Mouse (Mus musculus) cerebellum, adult 8-10 months (tissue): Measurements from ENCODE around the gene Ggt5.

ENCODE experiments used
- DNase-seq: peaks from one replicate; pipeline ENCODE4 v3.0.0; 2022

The Ggt5 gene

GRCm38 (mm10) chr10:75632633-75633032, 43.5 kb downstream of the Ggt5 start:
- no peak for DNase-seq

- DNase-seq: no peak
Observed at GRCm38 (mm10) chr10:75633048-75633447, 43.9 kb downstream of the Ggt5 start.

DNA sequence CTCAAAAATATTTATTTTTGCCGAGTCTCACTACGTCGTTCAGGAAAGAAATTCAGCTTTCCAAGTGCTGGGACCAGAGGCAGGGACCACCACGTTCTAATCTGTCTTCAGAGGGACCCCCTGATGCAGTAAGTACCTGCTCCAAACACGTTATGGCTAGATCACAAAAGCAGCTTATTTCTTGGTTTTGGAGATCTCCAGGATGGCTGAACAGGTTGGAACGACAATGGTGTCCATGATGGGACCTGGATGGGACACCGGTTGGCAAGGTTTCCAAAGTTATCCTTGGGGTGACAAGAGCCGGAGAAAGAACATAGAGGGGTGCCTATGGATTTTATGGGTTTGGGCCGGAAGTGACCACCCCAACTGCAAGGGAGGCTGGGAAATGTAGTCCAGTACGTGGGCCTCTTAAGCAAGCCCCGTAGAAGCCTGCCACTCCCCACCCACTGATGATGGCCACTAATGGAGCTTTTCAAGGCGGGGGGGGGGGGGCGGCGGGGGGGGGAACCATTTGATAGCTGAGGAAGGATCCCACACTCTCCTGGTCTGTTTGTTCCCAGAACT, 44.5 kb downstream of the Ggt5 start:
- no peak for DNase-seq

GRCm38 (mm10) chr10:75634610-75635009, 45.5 kb downstream of the Ggt5 start:
- DNase-seq: no peak

GRCm38 (mm10) chr10:75635019-75635692, 46.0 kb downstream of the Ggt5 start:
- no peak for DNase-seq

DNA sequence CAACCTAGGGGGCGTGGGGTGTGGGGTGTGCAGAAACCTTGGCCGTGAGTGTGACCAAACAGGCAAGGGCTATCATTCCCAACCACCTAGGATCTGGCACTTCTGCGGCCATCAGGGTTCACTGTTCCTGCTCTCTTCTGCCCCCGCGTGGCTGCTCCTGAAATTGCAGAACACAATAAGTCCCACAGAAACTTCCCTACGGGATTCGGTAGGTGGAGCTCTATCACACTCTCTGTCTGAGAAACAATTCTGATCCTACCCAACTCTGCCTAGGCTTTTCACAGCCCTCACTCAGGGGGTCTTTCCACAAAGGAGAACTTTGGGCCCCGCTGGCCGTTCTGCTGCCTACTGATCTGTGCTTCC, 46.5 kb downstream of the Ggt5 start:
- peak; percentile 95 for DNase-seq

GRCm38 (mm10) chr10:75636084-75636786, 47.1 kb downstream of the Ggt5 start:
- no peak for DNase-seq

DNA sequence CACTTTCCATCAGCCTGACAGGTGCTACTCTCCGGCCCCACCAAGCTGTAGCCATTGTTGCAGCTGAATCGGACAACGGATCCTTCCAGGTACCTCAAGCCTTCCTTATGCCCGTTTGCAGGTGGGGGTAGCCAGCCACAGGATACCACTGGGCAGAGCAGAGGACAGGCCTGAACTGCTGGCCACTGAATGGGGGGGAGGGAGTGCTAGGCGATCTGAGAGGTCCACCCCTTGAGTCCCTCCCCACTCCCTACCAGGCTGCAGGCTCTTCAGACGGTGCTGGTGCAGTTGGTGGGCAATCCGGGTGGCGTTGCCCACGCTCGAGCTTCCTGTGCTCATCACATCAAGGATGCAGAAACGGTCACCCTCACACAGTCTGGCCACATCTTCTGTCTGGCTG, 48.6 kb downstream of the Ggt5 start:
- no peak for DNase-seq

GRCm38 (mm10) chr10:75641721-75642222, 52.6 kb downstream of the Ggt5 start:
- DNase-seq: peak; percentile 19

DNA sequence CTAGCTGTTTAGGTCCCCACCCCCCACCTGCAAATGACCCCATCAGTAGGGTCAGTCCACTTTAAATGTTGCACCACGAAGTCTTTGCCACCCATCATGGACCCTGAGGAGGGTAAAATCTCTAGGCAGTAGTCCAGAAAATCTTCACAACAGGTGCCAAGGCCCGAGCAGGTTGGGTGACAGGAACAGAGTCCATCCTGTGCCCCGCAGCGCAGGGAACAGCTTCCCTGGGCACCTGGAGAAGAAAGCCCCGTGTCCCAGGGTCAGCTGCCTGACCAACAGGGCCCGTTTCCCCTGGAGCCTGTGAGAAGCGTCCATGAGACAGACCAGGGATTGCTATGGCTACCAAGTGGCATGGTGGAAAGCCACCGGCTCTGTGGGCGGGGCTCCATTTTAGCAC, 53.3 kb downstream of the Ggt5 start:
- DNase-seq: peak; percentile 23

DNA sequence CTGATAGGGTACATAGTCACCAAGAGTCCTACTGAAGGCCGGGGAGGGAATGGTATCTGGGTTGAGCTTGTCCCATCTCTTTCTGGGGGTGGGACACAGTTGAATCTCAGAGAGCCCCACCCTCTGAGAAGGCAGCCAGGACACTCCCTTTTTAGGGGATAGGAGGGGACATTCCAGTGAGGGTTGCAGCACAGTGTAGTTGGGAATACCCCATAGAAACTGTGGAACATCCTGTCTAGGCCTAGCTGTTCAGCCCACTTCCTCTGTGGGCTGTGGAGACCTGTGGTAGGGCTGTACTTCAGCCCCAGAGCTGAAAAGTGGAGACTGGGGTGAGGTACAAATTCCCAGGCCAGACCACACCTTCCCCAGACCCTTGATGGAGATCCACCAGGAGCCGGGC, 53.8 kb downstream of the Ggt5 start:
- DNase-seq: no peak

DNA sequence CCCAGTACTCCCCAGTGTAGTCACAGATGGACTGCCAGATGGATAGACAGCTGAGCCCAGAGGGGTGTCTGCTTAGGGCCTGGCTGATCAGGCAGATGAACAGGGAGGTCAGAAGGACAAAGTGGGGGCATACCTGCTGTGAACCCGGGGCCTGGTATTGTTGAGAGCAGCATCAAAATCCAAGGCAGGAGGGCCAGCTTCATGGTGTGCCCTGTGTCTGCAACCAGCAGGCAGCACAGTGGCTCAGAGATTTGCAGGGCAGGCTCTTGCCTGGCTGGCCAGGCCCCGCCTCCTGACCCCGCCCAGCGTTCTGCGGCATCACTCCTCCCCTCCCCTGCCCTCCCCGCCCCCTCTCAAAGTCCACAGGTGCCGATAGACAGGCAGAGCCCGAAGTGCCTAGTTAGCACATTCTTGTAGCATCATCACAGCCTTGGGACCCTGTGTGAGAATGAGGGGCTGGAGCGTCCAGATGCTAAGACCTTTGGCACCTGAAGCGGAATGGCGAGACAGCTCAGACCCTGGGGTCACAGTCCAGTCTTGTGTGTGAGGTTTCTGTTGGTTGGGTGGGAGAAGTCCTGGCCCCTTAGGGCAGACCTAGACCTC, 54.7 kb downstream of the Ggt5 start, which contains the start of gene Susd2:
TSS of gene Susd2 (minus strand) at position 268 of the 603 bp plus-strand sequence.
- DNase-seq: peak; percentile 87

DNA sequence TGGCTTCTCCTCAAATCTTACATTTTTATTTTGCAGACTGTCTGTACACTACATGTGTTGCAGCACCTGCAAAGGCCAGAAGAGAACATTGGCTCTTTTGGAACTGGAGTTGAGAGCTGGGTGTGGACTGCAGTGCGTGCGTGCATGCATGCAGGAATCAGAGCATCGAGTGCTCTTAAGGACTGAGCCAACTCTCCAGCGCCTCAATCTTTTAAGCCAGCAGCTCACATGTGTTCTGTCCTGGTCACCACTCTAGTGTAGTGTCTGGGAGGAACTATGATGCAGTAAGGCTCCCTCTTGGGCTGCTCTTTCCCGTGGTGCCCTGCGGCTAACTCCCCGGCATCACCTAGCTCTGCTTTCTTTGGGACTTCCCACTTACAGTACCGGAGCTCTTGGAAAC, 56.5 kb downstream of the Ggt5 start:
- DNase-seq: no peak

DNA sequence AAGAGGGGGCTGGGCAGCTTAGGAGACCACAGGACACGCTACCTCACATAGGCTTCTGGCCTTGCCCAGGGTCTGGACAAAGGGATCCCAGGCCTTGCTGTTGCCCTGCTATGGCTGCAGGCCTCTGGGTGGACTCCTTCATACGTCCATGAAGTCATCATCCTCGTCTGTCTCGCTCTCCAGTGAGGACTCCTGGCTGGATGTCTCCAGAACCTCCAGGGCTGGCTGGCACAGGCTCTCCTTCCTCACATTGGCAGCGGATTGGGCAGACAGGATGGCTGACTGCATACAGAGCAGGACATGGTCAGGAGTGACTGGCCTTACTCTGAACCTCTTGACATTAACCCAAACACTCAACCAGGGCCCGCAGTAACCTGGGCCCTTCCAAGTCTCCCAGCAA, 57.3 kb downstream of the Ggt5 start:
- DNase-seq: no peak

- no peak for DNase-seq
Observed at GRCm38 (mm10) chr10:75647362-75647761, 58.2 kb downstream of the Ggt5 start.

DNA sequence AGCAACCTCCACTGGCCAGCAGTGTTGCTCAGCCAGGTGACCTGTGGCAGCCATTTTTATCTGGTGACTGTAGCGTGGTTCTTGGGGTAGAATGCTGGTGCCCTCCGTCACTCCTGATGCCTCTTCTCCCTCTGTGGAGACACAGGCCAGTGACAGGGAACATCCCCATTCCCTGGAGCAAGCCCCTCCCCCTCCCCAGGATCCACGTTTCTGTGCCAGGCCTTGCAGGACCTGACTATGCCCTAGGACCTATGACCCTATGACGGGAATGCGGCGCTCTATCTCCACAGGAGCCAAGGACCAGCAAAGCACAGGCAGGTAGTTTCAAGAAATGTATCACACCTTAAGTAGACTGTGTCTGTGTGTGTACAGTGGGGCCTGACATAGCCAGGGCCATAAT, 59.0 kb downstream of the Ggt5 start:
- no peak for DNase-seq

DNA sequence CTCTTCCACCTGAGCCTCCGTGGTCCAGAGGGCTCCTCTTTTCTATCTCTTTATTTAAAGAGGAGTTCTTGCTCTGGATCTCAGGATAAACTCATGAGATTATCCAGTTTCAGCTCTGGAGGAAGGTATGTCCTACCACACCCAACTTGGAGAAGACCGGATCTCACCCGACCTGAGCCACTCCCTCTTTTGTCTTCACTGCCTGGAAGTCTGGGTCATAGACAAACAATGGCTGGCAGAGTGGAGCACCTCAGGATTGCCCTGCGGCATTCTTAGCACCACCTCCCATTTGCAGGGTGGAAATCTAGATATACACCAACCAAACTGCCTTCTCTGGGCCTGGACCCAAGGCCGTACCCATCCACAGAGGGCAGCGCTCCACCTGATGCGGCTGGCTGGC, 59.9 kb downstream of the Ggt5 start:
- no peak for DNase-seq

DNA sequence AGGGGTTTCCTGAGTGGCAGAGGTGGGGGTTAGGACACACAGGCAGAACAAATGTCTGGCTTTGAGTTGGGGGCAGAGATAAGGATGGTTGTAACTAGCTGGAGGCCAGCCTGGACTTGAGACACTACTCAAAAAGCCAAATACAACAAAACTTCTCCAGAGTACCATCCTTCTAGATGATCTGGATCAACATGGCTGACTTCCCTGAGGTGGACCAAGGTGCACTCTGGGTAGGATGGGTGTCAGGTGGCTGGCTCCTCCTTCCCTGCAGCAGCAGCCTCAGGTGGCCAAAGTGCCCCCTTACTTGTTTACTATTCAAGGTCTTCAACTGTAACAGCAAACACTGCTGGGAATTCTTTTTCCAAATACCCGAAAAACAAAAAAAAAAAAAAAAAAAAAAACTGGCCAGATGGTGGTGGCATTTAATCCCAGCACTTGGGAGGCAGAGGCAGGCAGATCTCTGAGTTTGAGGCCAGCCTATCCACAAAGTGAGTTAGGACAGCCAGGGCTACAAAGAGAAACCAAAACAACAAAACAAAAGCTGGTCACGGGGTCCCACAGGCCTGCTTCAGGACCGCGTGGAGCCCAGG, 60.4 kb downstream of the Ggt5 start:
- DNase-seq: no peak

DNA sequence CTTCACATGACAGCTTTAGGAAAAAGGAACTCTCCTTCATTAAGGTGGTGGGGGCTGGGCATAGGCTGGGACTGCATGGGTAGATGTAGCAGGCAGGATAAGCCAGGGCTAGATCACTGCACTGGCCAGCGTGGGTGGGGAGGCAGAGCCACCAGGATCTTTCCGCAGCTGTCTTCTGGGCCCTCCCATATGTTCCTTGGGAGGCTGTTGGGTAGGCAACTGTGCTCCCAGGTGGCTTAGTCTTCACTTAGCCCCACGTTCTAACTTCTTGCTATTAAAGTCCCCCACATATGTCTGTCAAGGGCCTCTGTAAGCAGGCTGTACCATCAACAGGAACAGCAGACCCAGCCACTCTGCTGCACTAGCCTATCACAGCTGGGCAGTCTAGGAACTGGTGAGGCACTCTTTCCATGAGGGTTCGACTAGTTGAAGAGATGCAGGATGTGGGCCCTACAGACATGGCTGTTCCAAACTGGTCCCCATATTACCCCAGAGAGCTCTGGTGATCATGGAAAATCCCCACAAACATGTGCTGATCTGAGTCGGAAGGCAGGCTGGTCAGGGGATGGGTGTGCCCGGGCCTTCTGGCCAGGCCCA, 61.3 kb downstream of the Ggt5 start:
- no peak for DNase-seq

GRCm38 (mm10) chr10:75651381-75652068, 62.4 kb downstream of the Ggt5 start:
- no peak for DNase-seq

DNA sequence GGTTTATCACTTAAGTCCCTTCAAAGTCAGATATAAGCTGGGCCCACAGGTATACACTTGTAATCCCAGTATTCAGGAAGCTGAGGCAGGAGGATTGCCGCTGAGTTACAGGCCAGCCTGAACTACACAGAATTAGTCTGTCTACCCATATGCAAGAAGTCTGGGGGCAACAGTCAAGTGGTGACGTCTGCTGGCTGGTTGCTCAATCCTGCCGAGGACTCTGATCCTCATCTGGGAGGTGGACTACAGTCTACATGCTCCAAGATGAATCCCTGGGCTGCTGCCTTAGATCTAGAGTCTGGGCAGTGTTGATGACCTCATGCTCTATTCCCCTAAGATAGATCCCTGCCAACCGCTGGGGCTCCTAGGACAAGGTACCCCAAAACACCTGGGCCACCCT, 64.9 kb downstream of the Ggt5 start:
- no peak for DNase-seq

- DNase-seq: no peak
Observed at GRCm38 (mm10) chr10:75657165-75657564, 68.0 kb downstream of the Ggt5 start.
